Mouse (Mus musculus) hindlimb bud, embryonic 11.5 days (tissue): ENCODE results near the gene Mdm4.
"Not testable (repeated sequence)": the region's sequence is repeated elsewhere in the genome, so short reads cannot be mapped to it uniquely, and the experiment has no call there.

Experiments
- DNase-seq: peaks from one replicate; pipeline ENCODE4 v3.0.0-alpha.2; 2012; ENCODE audit warnings: low read depth, low spot score; ENCODE audit errors: extremely low spot score

Gene Mdm4

GRCm38 (mm10) chr1:133053034-133053433 is 22.7 kb upstream of the Mdm4 start:
- no peak for DNase-seq

- no peak for DNase-seq
Measured at GRCm38 (mm10) chr1:133051829-133052228, 21.5 kb upstream of the Mdm4 start.

- DNase-seq = no peak
Measured at GRCm38 (mm10) chr1:133050001-133050431, 19.7 kb upstream of the Mdm4 start.

DNA sequence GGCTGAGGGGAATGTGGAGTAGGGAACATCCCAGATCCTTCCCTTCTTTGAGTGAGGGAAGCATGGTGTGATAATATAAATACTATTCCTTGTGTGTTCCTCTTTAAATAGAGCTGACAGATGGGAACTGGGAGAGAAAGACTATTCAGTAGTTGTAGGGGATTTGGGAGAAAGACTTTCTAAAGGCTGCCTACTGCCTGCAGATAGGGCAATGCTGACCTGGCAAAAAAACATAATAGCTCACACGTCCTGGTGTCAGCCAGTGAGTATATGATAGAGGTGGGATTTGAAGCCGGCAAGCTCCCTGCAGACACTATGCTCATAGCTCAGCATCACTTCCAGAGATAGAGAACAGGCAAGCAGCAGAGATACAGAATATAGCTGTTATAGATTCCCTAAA is 18.3 kb upstream of the Mdm4 start:
- no peak for DNase-seq

- DNase-seq = no peak
Measured at GRCm38 (mm10) chr1:133047575-133047974, 17.2 kb upstream of the Mdm4 start.

DNA sequence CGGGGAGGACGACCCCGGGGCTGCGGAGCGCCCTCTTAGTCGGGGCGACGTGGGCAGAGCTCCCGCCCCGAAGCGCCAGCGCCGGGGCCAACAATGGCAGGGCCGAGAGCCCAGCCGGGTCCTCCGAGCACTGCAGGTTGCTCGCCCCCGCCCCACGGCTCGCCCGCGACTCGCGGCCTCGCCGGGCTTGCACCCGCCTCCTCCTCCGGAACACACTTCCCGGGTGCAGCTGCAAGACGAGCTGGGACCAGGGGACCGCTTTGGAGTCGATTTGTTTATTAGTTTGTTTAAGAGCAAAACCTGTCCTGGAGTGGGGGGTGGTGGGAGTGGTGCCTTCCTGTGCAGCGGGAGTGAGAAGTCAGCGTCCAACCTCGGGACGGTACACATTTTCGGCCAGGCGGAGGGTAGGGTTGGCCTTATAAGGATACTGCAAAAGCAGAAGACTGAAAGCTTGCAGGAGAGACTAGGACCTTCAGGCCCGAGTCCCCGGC is 16.1 kb upstream of the Mdm4 start:
- DNase-seq = no peak

GRCm38 (mm10) chr1:133045861-133046440 is 15.6 kb upstream of the Mdm4 start:
- DNase-seq = no peak

GRCm38 (mm10) chr1:133045011-133045860 is 14.9 kb upstream of the Mdm4 start, which contains the start of gene Pik3c2b:
Pik3c2b (plus strand) TSS chr1:133045667.
- no peak for DNase-seq

- peak; percentile 77 for DNase-seq
Measured at GRCm38 (mm10) chr1:133039505-133039949, 9.2 kb upstream of the Mdm4 start.

- DNase-seq = not testable (repeated sequence)
Measured at GRCm38 (mm10) chr1:133034682-133035081, 4.3 kb upstream of the Mdm4 start.

DNA sequence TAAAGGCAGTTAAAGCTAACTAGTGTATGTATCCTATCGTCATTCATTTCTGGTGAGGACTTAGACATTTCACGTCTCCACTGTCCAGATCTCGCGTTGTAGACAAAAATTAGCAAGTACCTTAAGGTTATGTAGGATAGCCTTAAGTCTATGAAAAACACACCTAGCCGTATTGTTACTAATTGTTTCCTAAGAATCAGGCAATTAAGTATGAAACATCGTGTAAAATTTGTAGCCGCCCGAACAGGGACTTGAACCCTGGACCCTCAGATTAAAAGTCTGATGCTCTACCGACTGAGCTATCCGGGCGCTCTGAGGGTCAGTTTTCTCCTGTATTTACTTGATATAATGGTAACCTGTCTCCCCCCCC is 3.7 kb upstream of the Mdm4 start:
- peak; percentile 85 for DNase-seq

DNA sequence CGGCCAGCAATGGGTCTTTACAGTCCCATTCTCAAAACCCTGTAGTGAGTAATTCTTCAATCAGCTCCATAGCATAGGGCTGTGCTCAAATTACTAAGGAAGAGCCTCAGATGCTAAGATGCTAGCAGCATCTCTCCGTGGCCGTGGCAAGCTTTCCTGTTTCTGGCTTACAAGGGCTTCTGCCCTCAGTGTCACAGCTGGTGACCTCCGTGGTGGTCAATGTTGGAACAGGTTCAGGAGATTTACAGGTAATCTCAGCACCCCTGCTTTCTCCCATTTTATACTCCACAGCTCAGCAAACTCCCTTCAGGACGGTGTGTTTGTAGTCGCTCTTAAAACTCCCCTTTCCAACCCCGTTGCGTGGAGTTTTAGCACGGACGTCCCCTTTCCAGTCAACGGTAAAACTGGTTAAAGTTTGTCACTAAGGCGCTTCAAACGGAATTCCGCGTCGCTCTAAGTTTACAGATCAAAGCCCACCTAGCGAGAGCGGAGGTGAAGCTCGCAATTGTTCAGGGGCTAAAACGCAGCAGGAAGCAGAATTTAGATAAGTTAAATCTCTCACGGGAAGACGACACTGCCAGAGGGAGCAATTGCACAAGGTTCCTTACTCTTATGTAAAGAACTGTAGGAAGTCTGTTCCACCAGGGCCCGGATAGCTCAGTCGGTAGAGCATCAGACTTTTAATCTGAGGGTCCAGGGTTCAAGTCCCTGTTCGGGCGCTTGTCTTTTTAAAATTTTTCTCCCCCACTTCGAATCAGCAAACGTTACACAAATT is 3.1 kb upstream of the Mdm4 start:
- no peak for DNase-seq

DNA sequence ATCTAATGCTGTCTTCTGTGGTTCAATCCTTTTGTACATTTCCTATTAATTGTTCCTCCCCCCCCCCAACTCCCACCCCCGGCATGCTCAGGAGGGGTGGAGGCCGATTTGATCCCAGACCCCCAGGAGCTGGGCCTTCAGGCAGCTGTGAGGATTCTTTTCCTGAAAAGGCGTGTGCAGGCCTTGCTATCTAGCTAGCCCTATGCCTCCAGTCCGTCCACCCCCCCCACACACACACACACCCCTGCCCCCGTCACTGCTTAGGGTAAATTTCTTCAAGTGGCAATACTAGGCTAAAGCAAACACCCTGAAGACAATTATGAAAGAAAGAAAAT is 2.6 kb upstream of the Mdm4 start:
- DNase-seq = no peak

- no peak for DNase-seq
Measured at GRCm38 (mm10) chr1:133029744-133030143, 617 bp downstream of the Mdm4 start.

- no peak for DNase-seq
Measured at GRCm38 (mm10) chr1:133027980-133028379, 2.4 kb downstream of the Mdm4 start.

DNA sequence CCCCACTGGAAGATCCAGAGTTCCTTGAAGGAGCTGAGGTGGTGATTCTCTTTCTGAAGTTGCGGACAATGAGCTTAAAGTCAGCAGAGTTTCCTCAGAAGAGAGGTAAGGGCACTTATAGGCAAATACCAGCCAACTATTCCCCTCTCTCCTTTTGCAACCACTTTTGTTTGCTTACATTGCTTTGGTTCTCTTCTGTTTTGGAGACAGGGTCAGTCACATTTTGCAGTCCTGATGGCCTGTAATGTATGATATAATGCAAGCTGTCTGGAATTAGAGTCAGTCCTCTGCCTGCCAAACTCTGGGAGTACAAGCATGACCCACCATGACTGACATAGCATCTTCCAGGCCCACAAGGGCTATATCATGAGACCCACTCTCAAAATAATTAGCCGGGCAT is 3.2 kb downstream of the Mdm4 start:
- DNase-seq = no peak

DNA sequence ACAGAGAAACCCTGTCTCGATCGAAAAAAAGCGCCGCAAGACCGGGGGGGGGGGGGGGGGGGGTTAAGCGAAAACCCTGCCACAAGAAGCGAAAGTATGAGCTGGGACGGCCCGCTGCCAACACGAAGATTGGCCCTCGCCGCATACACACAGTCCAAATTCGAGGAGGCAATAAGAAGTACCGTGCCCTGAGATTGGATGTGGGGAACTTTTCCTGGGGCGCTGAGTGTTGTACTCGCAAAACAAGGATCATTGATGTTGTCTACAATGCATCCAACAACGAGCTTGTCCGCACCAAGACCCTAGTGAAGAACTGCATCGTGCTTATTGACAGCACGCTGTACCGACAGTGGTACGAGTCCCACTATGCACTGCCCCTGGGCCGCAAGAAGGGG is 4.6 kb downstream of the Mdm4 start:
- DNase-seq = not testable (repeated sequence)

DNA sequence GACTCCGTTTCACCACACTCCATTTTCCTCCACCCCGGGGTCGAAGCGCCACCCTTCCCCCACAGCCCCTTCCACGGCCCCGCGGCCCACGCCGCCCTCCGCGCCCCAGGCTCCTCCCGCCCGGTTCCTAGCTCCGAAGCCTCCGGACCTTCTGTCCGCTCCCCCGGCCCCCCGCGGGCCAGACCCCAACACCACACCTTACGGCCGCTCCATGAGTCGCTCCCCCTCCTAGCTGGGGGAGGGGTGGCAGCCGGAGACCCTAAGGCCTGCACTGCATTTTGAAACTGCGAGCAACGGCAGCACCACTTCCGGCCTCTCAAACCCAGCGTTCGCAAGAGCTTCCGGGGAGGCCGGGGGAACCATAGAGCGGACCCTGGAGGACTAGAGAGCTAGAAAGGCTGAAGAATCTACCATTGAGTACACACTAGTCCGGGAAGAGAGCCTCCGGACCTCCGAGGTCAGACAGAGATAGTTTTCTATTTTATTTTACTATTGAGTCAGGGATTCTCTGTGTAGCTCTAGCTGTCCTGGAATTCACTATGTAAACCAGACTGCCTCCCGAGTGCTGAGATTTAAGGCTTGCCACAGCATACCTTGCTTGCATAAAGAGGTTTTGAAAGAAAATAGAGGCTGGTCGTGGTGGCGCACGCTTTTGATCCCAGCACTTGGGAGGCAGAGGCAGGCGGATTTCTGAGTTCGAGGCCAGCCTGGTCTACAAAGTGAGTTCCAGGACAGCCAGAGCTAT is 5.1 kb downstream of the Mdm4 start:
- DNase-seq = peak; percentile 86

- DNase-seq = no peak
Measured at GRCm38 (mm10) chr1:133024426-133024825, 5.9 kb downstream of the Mdm4 start.

GRCm38 (mm10) chr1:133023723-133024122 is 6.6 kb downstream of the Mdm4 start:
- DNase-seq = not testable (repeated sequence)

GRCm38 (mm10) chr1:133021971-133022370 is 8.4 kb downstream of the Mdm4 start:
- DNase-seq = not testable (repeated sequence)
